Mouse (Mus musculus) megakaryocyte, embryonic 14.5 days (primary cell): ENCODE results near the gene Trim60. TPM values are rescaled to one million over a fixed set of nuclear protein-coding genes. Genes with fewer than 3 reads are reported as not detected.

Experiments
- H3K27me3 ChIP-seq: replicated peaks from 2 replicates; pipeline ENCODE3; 2012; ENCODE audit warnings: inconsistent platforms
- H3K36me3 ChIP-seq: replicated peaks from 2 replicates; pipeline ENCODE3; 2012; ENCODE audit warnings: low read length, inconsistent platforms, mixed read lengths
- H3K4me1 ChIP-seq: 2 replicates; pipeline ENCODE4 v1.6.1; 2012; ENCODE audit warnings: inconsistent platforms
- H3K4me3 ChIP-seq: replicated peaks from 2 replicates; pipeline ENCODE3; 2012; ENCODE audit warnings: moderate library complexity, mild to moderate bottlenecking, inconsistent platforms
- H3K9me3 ChIP-seq: 2 replicates; pipeline ENCODE4 v1.6.1; 2012; ENCODE audit warnings: inconsistent platforms
- FLI1 ChIP-seq: IDR thresholded peaks from 2 replicates; pipeline ENCODE4 v1.6.1; 2012; ENCODE audit warnings: low read length, inconsistent platforms, mixed read lengths
- GATA1 ChIP-seq: IDR thresholded peaks from 3 replicates; pipeline ENCODE4 v1.6.1; 2012; ENCODE audit warnings: mixed read lengths, low read length, inconsistent platforms, borderline replicate concordance
- polyA plus RNA-seq: library from polyadenylated mRNA; stranded (reverse); fragments of >175 nt; gene quantifications from 2 replicates; pipeline ENCODE4 v1.2.3, GENCODE M21; 2012; ENCODE audit warnings: low replicate concordance; ENCODE audit not compliant: insufficient read depth

Trim60 gene
- polyA plus RNA-seq, 1 experiment, result not detected

DNA sequence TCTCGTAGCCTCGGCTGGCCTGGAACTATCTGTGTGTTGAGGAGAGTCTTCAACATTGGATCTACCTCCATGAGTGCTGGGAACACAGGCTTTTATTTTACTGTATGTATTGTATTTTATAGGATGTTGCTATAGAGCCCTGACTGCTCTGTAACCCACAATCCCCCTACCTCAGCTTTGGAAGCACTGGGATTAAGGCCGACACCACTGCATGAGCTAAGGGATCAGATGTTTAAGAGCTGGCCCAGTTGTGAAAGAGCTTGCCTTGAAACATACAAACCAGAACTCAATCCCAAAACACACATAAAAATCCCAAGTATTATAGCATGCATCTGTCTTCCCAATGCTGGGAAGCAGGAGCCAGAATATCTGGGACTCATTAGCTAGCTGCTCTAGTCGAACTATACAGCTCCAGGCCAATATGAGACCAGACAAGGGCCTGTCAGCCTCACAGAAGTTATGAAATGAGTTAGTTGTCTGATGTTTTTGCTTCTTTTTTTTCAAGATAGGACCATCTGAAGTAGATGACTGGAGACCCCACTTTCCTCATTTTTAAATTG lies 19.5 kb downstream of the Trim60 start:
- no peak for TF ChIP-seq GATA1
- TF ChIP-seq FLI1, result no peak
- Histone ChIP-seq H3K4me1 (no peaks in the 10 kb centered on the region), H3K4me3 (no peak overlapping the region), H3K9me3 (peaks cover 16% of the 10 kb centered on the region), H3K27me3 (no peaks in the 10 kb centered on the region), H3K36me3 (no peaks in the 10 kb centered on the region)

DNA sequence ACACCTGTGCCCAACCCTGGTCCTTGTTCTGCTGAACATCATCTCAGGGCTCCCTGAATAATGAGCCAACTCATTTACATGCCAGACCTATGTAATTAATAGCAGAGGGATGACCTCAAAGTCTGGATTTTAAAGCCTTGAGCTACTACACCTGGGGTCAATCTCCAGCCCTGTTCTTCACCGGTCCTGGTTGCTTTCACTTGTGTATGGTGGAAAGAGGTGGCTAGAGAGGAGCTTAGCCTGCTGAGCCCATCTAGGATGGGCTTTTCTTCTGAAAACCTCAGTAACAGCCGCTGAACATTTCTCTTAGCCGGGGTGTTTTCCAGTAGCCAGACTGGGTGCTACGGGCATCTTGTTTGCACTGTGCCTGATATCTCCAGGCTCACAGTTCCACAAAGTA lies 30.7 kb downstream of the Trim60 start, which contains the start of gene Trim75:
Gene Trim75 (minus strand): TSS at position 101 of the 400 bp plus-strand sequence.
- H3K27me3 ChIP-seq, result no peaks in the 10 kb centered on the region
- no peaks in the 10 kb centered on the region for H3K4me1 ChIP-seq
- H3K4me3 ChIP-seq, result no peak within 1 kb of the TSS
- peaks cover 20% of the 10 kb centered on the region for H3K9me3 ChIP-seq
- TF ChIP-seq GATA1, result no peak
- TF ChIP-seq FLI1, result no peak
- no peaks in the 10 kb centered on the region for H3K36me3 ChIP-seq

DNA sequence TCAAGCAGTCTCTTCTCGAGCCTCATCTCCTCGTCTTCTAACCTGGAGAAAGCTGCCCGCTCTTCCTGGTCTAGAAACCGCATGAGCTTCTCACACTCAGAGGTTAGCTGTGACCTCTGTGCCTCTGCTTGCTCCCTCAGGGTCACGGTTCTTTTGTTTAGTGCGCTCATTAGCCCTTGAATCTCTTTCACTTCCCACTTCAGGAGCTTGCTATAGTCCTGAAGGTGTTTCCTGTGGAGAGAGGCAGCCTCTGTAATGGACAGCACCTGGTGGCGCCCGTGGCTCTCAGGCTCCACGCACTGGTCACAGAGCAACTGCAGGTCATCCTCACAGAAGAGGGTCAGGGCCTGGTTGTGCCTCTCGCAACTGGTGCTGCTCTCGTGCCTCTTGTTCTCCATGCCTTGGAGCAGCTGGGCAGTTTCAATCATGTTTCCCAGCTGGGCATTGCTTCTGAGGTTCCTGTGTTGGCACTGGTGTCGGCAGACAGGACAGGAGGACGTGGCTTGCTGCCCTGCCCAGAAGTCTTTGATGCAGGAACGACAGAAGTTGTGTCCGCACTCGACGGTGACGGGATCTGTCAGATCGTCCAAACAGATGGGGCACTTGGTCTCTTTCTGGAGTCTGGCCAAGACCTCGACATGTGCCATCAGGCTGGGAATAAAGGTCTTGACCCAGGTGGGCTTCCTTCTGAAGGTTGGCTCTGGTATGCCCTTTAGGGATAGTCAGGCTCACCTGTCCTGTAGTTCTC lies 35.1 kb downstream of the Trim60 start:
- TF ChIP-seq GATA1 (no peak), FLI1 (no peak)
- Histone ChIP-seq H3K9me3 (peaks cover 7% of the 10 kb centered on the region), H3K4me1 (no peaks in the 10 kb centered on the region), H3K27me3 (no peaks in the 10 kb centered on the region), H3K4me3 (no peak overlapping the region), H3K36me3 (no peaks in the 10 kb centered on the region)

DNA sequence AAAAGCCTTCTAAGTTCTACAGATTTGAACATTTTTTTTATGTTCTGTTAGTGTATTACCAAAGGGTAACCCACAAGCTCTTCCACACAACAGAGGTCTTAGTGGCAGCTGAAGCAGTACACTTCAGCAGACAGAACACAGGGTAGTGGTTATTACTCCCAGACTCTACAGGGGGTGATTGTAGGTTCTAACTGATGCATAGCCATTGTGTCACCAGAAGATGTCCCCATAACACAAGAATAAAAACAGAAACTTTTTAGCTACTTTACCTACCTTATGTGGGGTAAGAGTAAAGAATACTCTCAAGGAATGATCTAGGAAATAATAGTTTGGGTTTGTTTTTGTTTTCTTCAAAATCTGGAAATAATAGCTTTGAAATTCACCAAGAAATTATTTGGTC lies 55.5 kb downstream of the Trim60 start:
- Histone ChIP-seq H3K36me3 (peaks cover 67% of the 10 kb centered on the region), H3K9me3 (peaks cover 4% of the 10 kb centered on the region; the same call in 1 of the 2 replicates), H3K4me3 (no peak overlapping the region), H3K4me1 (no peaks in the 10 kb centered on the region), H3K27me3 (no peaks in the 10 kb centered on the region)
- TF ChIP-seq GATA1, result no peak
- TF ChIP-seq FLI1, result no peak

DNA sequence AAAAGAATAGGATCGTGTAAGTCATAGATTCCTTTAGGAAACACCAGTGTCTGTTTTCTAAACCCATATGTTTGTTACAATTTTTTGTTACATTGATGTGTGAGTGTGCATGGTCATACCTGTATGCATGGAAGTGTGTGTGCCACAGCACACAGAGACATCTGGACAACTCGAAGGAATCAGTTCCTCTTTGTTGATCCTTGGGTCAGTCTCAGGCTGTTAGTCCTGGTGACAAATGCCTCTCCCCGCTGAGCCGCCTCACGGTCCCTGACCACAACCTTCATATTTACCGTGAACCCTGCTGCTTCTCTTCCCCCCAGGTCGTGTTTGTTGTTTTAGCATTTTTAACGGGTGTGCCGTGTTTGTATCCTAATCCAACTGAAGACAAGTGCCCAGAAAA lies 59.4 kb downstream of the Trim60 start:
- Histone ChIP-seq H3K4me3 (no peak overlapping the region), H3K4me1 (no peaks in the 10 kb centered on the region), H3K9me3 (peaks cover 4% of the 10 kb centered on the region; the same call in 1 of the 2 replicates), H3K36me3 (peaks cover 59% of the 10 kb centered on the region), H3K27me3 (no peaks in the 10 kb centered on the region)
- no peak for TF ChIP-seq GATA1

DNA sequence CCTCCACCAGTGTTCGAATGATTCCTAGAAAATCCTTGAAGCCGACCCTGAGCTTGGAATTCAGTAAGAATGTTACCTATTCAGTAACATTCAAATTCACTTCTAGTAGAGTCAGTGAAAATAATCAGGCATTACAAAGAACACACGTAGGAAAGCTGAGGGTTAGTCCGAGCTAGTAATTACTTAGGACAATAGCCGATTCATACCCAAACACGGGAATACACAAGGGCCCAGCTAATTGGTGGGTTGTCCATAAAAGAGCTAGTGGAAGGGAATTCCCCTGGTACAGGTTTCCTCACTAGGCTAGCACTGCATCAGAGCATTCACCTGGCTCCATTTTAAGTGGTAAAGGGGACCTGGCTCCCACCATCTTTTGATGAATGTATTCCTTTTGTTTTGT lies 66.3 kb downstream of the Trim60 start:
- Histone ChIP-seq H3K4me3 (no peak overlapping the region), H3K36me3 (peaks cover 15% of the 10 kb centered on the region), H3K9me3 (peaks cover 4% of the 10 kb centered on the region; the same call in 1 of the 2 replicates), H3K4me1 (peaks cover 9% of the 10 kb centered on the region; the same call in 1 of the 2 replicates), H3K27me3 (no peaks in the 10 kb centered on the region)
- TF ChIP-seq FLI1, result no peak
- no peak for TF ChIP-seq GATA1

Other genes starting within 250 kb of the Trim60 start
- 2.4 TPM in 1 of 2 replicates, not detected in the other for gene Klhl2, start 168.6 kb downstream of the Trim60 start, polyA plus RNA-seq
- 7.5 and 32.5 TPM in 2 replicates for gene Tmem192, start 71.4 kb downstream of the Trim60 start, polyA plus RNA-seq
- not detected in 2 replicates for gene Trim75, start 30.8 kb downstream of the Trim60 start, polyA plus RNA-seq
- gene Trim61, start 61 bp downstream of the Trim60 start, polyA plus RNA-seq, result 0.86 TPM in 1 of 2 replicates, not detected in the other
- not detected in 2 replicates for gene Apela, start 18.8 kb upstream of the Trim60 start, polyA plus RNA-seq
- gene Gm10663, start 56.4 kb upstream of the Trim60 start, polyA plus RNA-seq, result not detected in 2 replicates
- gene BC030870, start 111.0 kb upstream of the Trim60 start, polyA plus RNA-seq, result not detected in 2 replicates